Mouse (Mus musculus) CD4-positive, CD25-positive, alpha-beta regulatory T cell, adult 9 weeks (primary cell): ENCODE data around the gene Rbak. TPM values are rescaled to one million over a fixed set of nuclear protein-coding genes. Genes with fewer than 3 reads are reported as not detected.

Experiments used
- polyA plus RNA-seq: library from polyadenylated mRNA; unstranded; fragments of 100-300 nt; shearing (Covaris generic); gene quantifications from one replicate; pipeline ENCODE4 v1.2.1, GENCODE M21; 2017

Rbak gene
- 18.4 TPM for polyA plus RNA-seq

DNA sequence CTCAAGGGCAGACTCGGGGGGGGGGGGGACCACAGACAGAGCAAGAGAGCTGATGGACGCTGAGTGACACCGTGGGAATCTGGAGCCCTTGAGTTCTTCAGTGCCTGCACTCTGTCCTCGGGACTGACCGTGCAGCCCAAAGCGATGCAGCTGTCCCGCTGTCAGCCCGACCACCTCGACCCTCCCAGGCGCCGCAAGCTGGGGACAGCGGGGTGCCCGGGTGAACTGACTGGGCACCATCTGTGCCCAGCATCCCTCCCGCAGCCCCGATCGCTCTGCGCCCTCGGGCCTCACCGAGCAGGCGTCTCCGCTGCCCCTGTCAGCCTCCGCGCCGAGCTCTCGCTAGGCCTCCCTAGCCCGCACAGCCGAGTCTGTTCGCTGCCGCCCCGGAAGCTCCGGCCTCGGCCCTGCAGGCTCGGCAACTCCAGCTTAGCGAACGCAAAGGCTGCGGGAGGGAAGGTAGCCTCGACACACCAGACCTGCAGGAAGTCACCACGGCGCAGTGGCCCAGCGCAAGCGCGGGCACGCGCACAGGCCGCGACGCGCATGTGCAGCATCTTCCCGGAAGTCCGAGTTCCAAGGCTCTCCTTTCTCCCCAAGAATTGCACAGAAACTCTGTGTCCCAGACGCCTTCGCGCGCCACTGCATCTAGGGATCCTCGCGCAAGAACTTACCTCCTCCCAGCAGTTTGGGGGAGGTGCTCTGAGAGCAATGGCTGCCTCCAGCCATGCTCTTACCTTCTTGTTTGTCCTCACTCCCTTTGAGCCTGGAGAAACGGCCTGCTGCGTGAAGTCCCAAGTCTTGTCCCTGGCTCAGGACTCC is at the start of gene Rbak, which contains the start of gene Spdye4b:
Rbak (minus strand) TSS at position 521 of the 822 bp plus-strand sequence.
Spdye4b (plus strand) TSS at position 763 of the 822 bp plus-strand sequence.

GRCm38 (mm10) chr5:143226790-143227189 is 46.2 kb upstream of the Rbak start, which contains the start of gene Spdye4a:
Spdye4a (minus strand) TSS chr5:143226890.

GRCm38 (mm10) chr5:143147481-143147880 is 33.1 kb downstream of the Rbak start, which contains the start of gene Olfr718-ps1:
Olfr718-ps1 (minus strand) TSS chr5:143147581.

Other genes with a start within 250 kb of the Rbak start
- not detected for gene Fscn1, start 220.4 kb downstream of the Rbak start, polyA plus RNA-seq
- 47.9 TPM for gene Rnf216, start 67.8 kb downstream of the Rbak start, polyA plus RNA-seq
- gene Olfr718-ps1, start 33.2 kb downstream of the Rbak start, polyA plus RNA-seq = 0.10 TPM
- gene Spdye4b, start 242 bp upstream of the Rbak start, polyA plus RNA-seq = not detected
- not detected for gene Spdye4a, start 46.1 kb upstream of the Rbak start, polyA plus RNA-seq
- gene Zfp12, start 54.4 kb upstream of the Rbak start, polyA plus RNA-seq = 7.7 TPM
- 0.11 TPM for gene Zfp316, start 89.2 kb upstream of the Rbak start, polyA plus RNA-seq
- gene Zfp853, start 112.8 kb upstream of the Rbak start, polyA plus RNA-seq = not detected
- gene E130309D02Rik, start 134.6 kb upstream of the Rbak start, polyA plus RNA-seq = 4.3 TPM
- 118 TPM for gene Zdhhc4, start 148.5 kb upstream of the Rbak start, polyA plus RNA-seq
- not detected for gene Grid2ip, start 176.6 kb upstream of the Rbak start, polyA plus RNA-seq
- gene Kdelr2, start 223.1 kb upstream of the Rbak start, polyA plus RNA-seq = 26.5 TPM